Mouse (Mus musculus): Measurements from ENCODE around the gene Olfr544. TPM values are rescaled to one million over a fixed set of nuclear protein-coding genes. Genes with fewer than 3 reads are reported as not detected.
"Not testable (repeated sequence)": the region's sequence is repeated elsewhere in the genome, so short reads cannot be mapped to it uniquely, and the experiment has no call there.

Gene Olfr544
- polyA plus RNA-seq, 1 experiment, result not detected

DNA sequence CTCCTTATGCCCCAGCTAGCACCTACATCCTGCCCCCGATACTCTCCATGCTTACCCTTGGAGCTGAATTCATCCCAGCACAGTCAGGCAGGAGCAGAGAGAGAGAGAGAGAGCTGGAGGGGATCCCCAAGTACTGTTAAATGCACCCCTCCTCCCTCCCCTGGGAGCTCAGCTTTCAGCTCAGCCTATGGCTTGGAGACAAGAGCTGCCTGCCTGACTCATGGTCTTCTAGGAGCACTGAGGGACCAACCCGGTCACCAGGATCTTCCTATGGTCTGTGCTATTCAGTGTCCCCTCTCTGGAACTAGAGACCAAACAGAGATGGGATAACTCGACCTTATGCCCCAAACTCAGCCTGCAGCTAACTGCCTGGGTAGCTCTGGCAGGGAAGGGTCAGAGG is 11.4 kb upstream of the Olfr544 start, which contains the start of gene Olfr545:
TSS of gene Olfr545 (minus strand) at position 101 of the 400 bp plus-strand sequence.
- Histone ChIP-seq H3K36me3 (ENCODE audit: control insufficient read depth, insufficient read depth, low read length) (no peaks in the 10 kb centered on the region), H3K4me1 (replicated peaks; ENCODE audit: control insufficient read depth, insufficient read depth, low read length) (no peaks in the 10 kb centered on the region), H3K27me3 (ENCODE audit: control insufficient read depth, insufficient read depth, low read length) (no peaks in the 10 kb centered on the region), H3K27ac (ENCODE audit: control insufficient read depth, insufficient read depth, low read length) (no peak within 1 kb of the TSS), H3K4me3 (ENCODE audit: control insufficient read depth, insufficient read depth, low read length) (no peak within 1 kb of the TSS)
- TF ChIP-seq POLR2A (IDR thresholded peaks at IDR 0.05; ENCODE audit: control insufficient read depth, extremely low read depth, insufficient read depth, low read length, poor library complexity) (no peak), CTCF (IDR thresholded peaks at IDR 0.05; ENCODE audit: borderline replicate concordance, control insufficient read depth, extremely low read depth, insufficient read depth, low read length, poor library complexity) (no peak)
- DNase-seq, result no peak
- 79% methylated on average over 3 of the region's 3 CpGs for WGBS

GRCm38 (mm10) chr7:102494416-102494815 is 6.3 kb upstream of the Olfr544 start:
- DNase-seq; H3K4me1 ChIP-seq (replicated peaks; ENCODE audit: control insufficient read depth, insufficient read depth, low read length): not testable (repeated sequence)
- 66% methylated on average over 7 of the region's 7 CpGs for WGBS

DNA sequence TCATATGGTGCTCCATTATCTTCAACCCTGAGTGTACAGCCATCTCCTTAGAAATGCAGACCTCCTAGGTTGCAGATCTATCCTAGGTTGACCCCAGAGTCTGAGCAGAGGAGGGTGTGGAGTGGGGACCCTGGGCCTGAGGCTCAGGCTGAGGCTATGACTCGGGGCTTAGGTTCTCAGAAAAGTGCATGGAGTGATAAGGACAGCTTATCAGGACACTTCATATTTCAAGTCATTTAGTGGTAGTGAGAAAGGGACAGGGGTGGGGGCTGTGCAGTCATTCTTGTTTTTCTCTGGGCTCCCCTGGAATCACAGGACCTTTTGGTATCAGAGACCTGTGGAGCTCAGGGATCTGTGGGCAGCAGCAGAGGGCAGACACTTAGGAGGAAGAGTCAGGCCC is 2.0 kb downstream of the Olfr544 start:
- no peaks in the 10 kb centered on the region for H3K4me1 ChIP-seq (replicated peaks; ENCODE audit: control insufficient read depth, insufficient read depth, low read length)
- TF ChIP-seq POLR2A (IDR thresholded peaks at IDR 0.05; ENCODE audit: control insufficient read depth, extremely low read depth, insufficient read depth, low read length, poor library complexity) (no peak), CTCF (IDR thresholded peaks at IDR 0.05; ENCODE audit: borderline replicate concordance, control insufficient read depth, extremely low read depth, insufficient read depth, low read length, poor library complexity) (no peak)
- H3K27me3 ChIP-seq (ENCODE audit: control insufficient read depth, insufficient read depth, low read length), result no peaks in the 10 kb centered on the region
- H3K4me3 ChIP-seq (ENCODE audit: control insufficient read depth, insufficient read depth, low read length), result no peak overlapping the region
- no peaks in the 10 kb centered on the region for H3K36me3 ChIP-seq (ENCODE audit: control insufficient read depth, insufficient read depth, low read length)
- H3K27ac ChIP-seq (ENCODE audit: control insufficient read depth, insufficient read depth, low read length), result no peak overlapping the region
- WGBS, result 89% methylated on average over 1 of the region's 1 CpGs
- no peak for DNase-seq

More at GRCm38 (mm10) chr7:102494416-102494815, 6.3 kb upstream of the Olfr544 start:
- not testable (repeated sequence) for H3K27me3 ChIP-seq (ENCODE audit: control insufficient read depth, insufficient read depth, low read length); H3K4me3 ChIP-seq (ENCODE audit: control insufficient read depth, insufficient read depth, low read length); H3K36me3 ChIP-seq (ENCODE audit: control insufficient read depth, insufficient read depth, low read length); H3K27ac ChIP-seq (ENCODE audit: control insufficient read depth, insufficient read depth, low read length)

DNA sequence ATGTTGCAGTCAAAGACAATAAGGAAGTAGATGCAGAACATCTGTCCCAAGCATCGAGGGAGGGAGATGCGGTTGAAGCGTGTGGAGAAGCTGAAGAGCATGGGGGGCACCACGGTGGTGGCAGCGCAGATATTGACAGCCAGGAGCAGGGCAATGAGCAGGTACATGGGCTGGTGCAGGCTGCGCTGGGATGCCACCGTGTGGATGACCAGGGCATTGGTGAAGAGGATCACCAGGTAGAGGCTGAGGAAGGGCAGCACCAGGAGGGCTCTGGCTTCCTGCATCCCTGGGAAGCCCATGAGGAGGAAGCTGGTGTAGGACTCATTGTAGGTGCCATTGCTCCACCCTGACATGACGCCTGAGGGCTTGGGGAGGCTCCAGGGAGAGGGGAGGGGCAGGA is 3.3 kb downstream of the Olfr544 start:
- DNase-seq; H3K4me1 ChIP-seq (replicated peaks; ENCODE audit: control insufficient read depth, insufficient read depth, low read length): not testable (repeated sequence)
- WGBS, result 74% methylated on average over 8 of the region's 8 CpGs

DNA sequence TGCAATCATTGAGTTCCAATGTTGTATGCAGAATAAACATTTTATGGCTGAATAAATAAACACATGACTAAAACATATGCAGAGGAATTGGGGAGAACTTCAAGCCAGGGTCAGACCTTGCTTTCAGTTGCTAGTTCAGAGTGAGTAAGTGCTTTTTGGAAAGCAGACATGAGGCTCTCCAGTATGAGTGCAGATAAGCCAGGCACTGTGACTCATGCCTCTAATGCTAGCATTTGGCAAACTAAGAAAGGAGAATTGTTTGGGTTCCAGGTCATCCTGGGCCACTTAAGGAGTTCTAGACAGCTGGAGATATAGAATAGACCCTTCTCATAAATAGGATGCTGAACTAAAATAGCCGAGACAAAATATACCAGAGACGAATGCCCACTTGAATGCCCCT is 4.4 kb downstream of the Olfr544 start:
- DNase-seq, result no peak

More for the DNA sequence above, 3.3 kb downstream of the Olfr544 start:
- H3K36me3 ChIP-seq (ENCODE audit: control insufficient read depth, insufficient read depth, low read length); H3K27me3 ChIP-seq (ENCODE audit: control insufficient read depth, insufficient read depth, low read length); H3K4me3 ChIP-seq (ENCODE audit: control insufficient read depth, insufficient read depth, low read length); H3K27ac ChIP-seq (ENCODE audit: control insufficient read depth, insufficient read depth, low read length): not testable (repeated sequence)

GRCm38 (mm10) chr7:102481579-102481978 is 6.5 kb downstream of the Olfr544 start, which contains the start of gene Olfr543:
Gene Olfr543, minus strand, starts transcription at chr7:102481679.
- no peak within 1 kb of the TSS for H3K4me3 ChIP-seq (ENCODE audit: control insufficient read depth, insufficient read depth, low read length)
- H3K4me1 ChIP-seq (replicated peaks; ENCODE audit: control insufficient read depth, insufficient read depth, low read length), result no peaks in the 10 kb centered on the region
- no peaks in the 10 kb centered on the region for H3K27me3 ChIP-seq (ENCODE audit: control insufficient read depth, insufficient read depth, low read length)
- no peak for TF ChIP-seq POLR2A (IDR thresholded peaks at IDR 0.05; ENCODE audit: control insufficient read depth, extremely low read depth, insufficient read depth, low read length, poor library complexity)
- H3K27ac ChIP-seq (ENCODE audit: control insufficient read depth, insufficient read depth, low read length), result no peak within 1 kb of the TSS
- no peaks in the 10 kb centered on the region for H3K36me3 ChIP-seq (ENCODE audit: control insufficient read depth, insufficient read depth, low read length)
- 96% methylated on average over 4 of the region's 4 CpGs for WGBS
- DNase-seq, result no peak

More for the DNA sequence above, 4.4 kb downstream of the Olfr544 start:
- no peaks in the 10 kb centered on the region for H3K36me3 ChIP-seq (ENCODE audit: control insufficient read depth, insufficient read depth, low read length)
- H3K4me1 ChIP-seq (replicated peaks; ENCODE audit: control insufficient read depth, insufficient read depth, low read length), result no peaks in the 10 kb centered on the region
- no peaks in the 10 kb centered on the region for H3K27me3 ChIP-seq (ENCODE audit: control insufficient read depth, insufficient read depth, low read length)
- H3K4me3 ChIP-seq (ENCODE audit: control insufficient read depth, insufficient read depth, low read length), result no peak overlapping the region
- TF ChIP-seq POLR2A (IDR thresholded peaks at IDR 0.05; ENCODE audit: control insufficient read depth, extremely low read depth, insufficient read depth, low read length, poor library complexity) (no peak), CTCF (IDR thresholded peaks at IDR 0.05; ENCODE audit: borderline replicate concordance, control insufficient read depth, extremely low read depth, insufficient read depth, low read length, poor library complexity) (no peak)
- 86% methylated on average over 2 of the region's 2 CpGs for WGBS
- no peak overlapping the region for H3K27ac ChIP-seq (ENCODE audit: control insufficient read depth, insufficient read depth, low read length)

DNA sequence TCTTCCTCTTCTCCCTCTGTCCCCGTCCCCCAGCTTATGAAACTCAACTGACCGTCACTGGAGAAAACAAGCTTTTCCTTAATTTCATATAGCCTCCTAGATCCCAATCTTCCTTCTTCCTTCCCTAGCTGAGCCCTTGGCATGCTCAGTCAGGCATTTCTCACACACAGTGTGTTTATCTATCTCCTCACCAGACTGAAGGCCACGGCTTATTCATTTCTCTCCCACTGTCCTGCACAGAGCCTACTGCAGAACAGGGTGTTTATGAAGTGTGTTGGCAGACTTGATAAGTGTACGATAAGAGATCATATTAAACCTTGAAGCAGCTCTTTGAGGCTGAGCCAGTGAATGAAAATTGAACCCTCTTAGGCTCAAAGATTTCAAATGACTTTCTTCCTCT is 7.3 kb downstream of the Olfr544 start:
- Histone ChIP-seq H3K4me1 (replicated peaks; ENCODE audit: control insufficient read depth, insufficient read depth, low read length) (no peaks in the 10 kb centered on the region), H3K36me3 (ENCODE audit: control insufficient read depth, insufficient read depth, low read length) (no peaks in the 10 kb centered on the region), H3K27ac (ENCODE audit: control insufficient read depth, insufficient read depth, low read length) (no peak overlapping the region), H3K27me3 (ENCODE audit: control insufficient read depth, insufficient read depth, low read length) (no peaks in the 10 kb centered on the region), H3K4me3 (ENCODE audit: control insufficient read depth, insufficient read depth, low read length) (no peak overlapping the region)
- DNase-seq, result no peak
- 89% methylated on average over 4 of the region's 4 CpGs for WGBS
- TF ChIP-seq CTCF (IDR thresholded peaks at IDR 0.05; ENCODE audit: borderline replicate concordance, control insufficient read depth, extremely low read depth, insufficient read depth, low read length, poor library complexity), result no peak
- no peak for TF ChIP-seq POLR2A (IDR thresholded peaks at IDR 0.05; ENCODE audit: control insufficient read depth, extremely low read depth, insufficient read depth, low read length, poor library complexity)
